Mouse (Mus musculus) CH12.LX (cell line): ENCODE results near the gene Gpm6a. TPM values are rescaled to one million over a fixed set of nuclear protein-coding genes. Genes with fewer than 3 reads are reported as not detected.

Experiments
- DNase-seq: peaks from one replicate; pipeline ENCODE4 v3.0.0-alpha.2; 2013; ENCODE audit errors: extremely low read depth
- H3K27ac ChIP-seq: 2 replicates; pipeline ENCODE4 v1.5.1; 2012; ENCODE audit warnings: low read depth, mild to moderate bottlenecking, control low read depth, moderate library complexity; ENCODE audit not compliant: insufficient read depth
- H3K27me3 ChIP-seq: replicated peaks from 2 replicates; pipeline ENCODE3; 2012; ENCODE audit warnings: inconsistent platforms
- H3K36me3 ChIP-seq, 2 experiments: replicated peaks in 1 of 2; 2 replicates each; pipeline versions ENCODE3 to v1.6.1; 2012; ENCODE audit warnings: inconsistent platforms in 1 of 2, low read length in 1 of 2, mild to moderate bottlenecking in 1 of 2, mixed read lengths in 1 of 2, moderate library complexity in 1 of 2; ENCODE audit not compliant: control insufficient read depth in 1 of 2, insufficient read depth in 1 of 2
- H3K4me1 ChIP-seq, 2 experiments: 2 replicates each; pipeline ENCODE4 v1.6.1; 2012; ENCODE audit warnings: inconsistent platforms in 1 of 2, moderate library complexity in 1 of 2; ENCODE audit not compliant: insufficient read depth in 2 of 2, control insufficient read depth in 1 of 2
- H3K4me2 ChIP-seq: 2 replicates; pipeline ENCODE4 v1.6.1; 2012; ENCODE audit warnings: low read depth, mild to moderate bottlenecking, control low read depth; ENCODE audit not compliant: poor library complexity, insufficient read depth, severe bottlenecking
- H3K4me3 ChIP-seq, 3 experiments: fragments of 150-350 bp in 1 of 3; sonication (generic) in 1 of 3; replicated peaks in 1 of 3; 2 replicates each; pipeline versions ENCODE3 to v1.5.1; 2011 to 2012; ENCODE audit warnings: low read depth in 2 of 3, low read length in 2 of 3, mild to moderate bottlenecking in 2 of 3, moderate library complexity in 2 of 3, control low read depth in 1 of 3, improper control_type of control experiment in 1 of 3, inconsistent platforms in 1 of 3, mixed read lengths in 1 of 3; ENCODE audit not compliant: poor library complexity in 1 of 3
- H3K79me2 ChIP-seq: replicated peaks from 2 replicates; pipeline ENCODE4 v1.6.1; 2012; ENCODE audit warnings: mild to moderate bottlenecking, moderate library complexity; ENCODE audit not compliant: control insufficient read depth, poor library complexity, insufficient read depth, severe bottlenecking; ENCODE audit errors: extremely low read depth
- H3K9ac ChIP-seq: 2 replicates; pipeline ENCODE4 v1.6.1; 2012; ENCODE audit warnings: low read depth, mild to moderate bottlenecking, control low read depth, moderate library complexity; ENCODE audit not compliant: insufficient read depth
- H3K9me3 ChIP-seq: replicated peaks from 2 replicates; pipeline ENCODE3; 2012; ENCODE audit warnings: low read length, inconsistent platforms, mixed read lengths
- CHD2 ChIP-seq: IDR thresholded peaks from 2 replicates; pipeline ENCODE4 v1.6.1; 2011; ENCODE audit warnings: low read length, improper control_type of control experiment
- GABPA ChIP-seq: IDR thresholded peaks from 2 replicates; pipeline ENCODE4 v1.6.1; 2012; ENCODE audit warnings: low read depth, low read length, improper control_type of control experiment, inconsistent platforms; ENCODE audit not compliant: insufficient replicate concordance
- IRF4 ChIP-seq: IDR thresholded peaks from 2 replicates; pipeline ENCODE4 v1.6.1; 2014; ENCODE audit warnings: low read depth, mild to moderate bottlenecking, inconsistent platforms, low read length, improper control_type of control experiment
- JUND ChIP-seq: conservative IDR thresholded peaks from 2 replicates; pipeline ENCODE4 v1.6.1; 2011; ENCODE audit warnings: low read depth, low read length, improper control_type of control experiment
- KAT2A ChIP-seq: IDR thresholded peaks from 2 replicates; pipeline ENCODE4 v1.6.1; 2012; ENCODE audit warnings: low read length, improper control_type of control experiment, inconsistent platforms; ENCODE audit not compliant: insufficient replicate concordance
- MAFK ChIP-seq: IDR thresholded peaks from 2 replicates; pipeline ENCODE4 v1.6.1; 2011; ENCODE audit warnings: low read length, improper control_type of control experiment; ENCODE audit not compliant: insufficient replicate concordance
- MAZ ChIP-seq: IDR thresholded peaks from 2 replicates; pipeline ENCODE4 v1.6.1; 2012; ENCODE audit warnings: low read depth, mild to moderate bottlenecking, inconsistent platforms, low read length, improper control_type of control experiment, moderate library complexity
- MEF2A ChIP-seq: IDR thresholded peaks from 2 replicates; pipeline ENCODE4 v1.6.1; 2014; ENCODE audit warnings: low read depth, mild to moderate bottlenecking, inconsistent platforms, low read length, improper control_type of control experiment, borderline replicate concordance
- MXI1 ChIP-seq: IDR thresholded peaks from 2 replicates; pipeline ENCODE4 v1.6.1; 2011; ENCODE audit warnings: mild to moderate bottlenecking, low read depth, low read length, improper control_type of control experiment
- MYC ChIP-seq: IDR thresholded peaks from 2 replicates; pipeline ENCODE4 v1.6.1; 2011; ENCODE audit warnings: low read depth, mild to moderate bottlenecking, improper control_type of control experiment, low read length
- NRF1 ChIP-seq: IDR thresholded peaks from 2 replicates; pipeline ENCODE4 v1.6.1; 2014; ENCODE audit warnings: low read depth, mild to moderate bottlenecking, inconsistent platforms, low read length, improper control_type of control experiment, moderate library complexity
- PAX5 ChIP-seq: IDR thresholded peaks from 2 replicates; pipeline ENCODE4 v1.6.1; 2012; ENCODE audit warnings: low read length, inconsistent platforms, mixed read lengths
- POLR2A ChIP-seq: IDR thresholded peaks from 2 replicates; pipeline ENCODE4 v1.6.1; 2011; ENCODE audit warnings: low read depth, mild to moderate bottlenecking, improper control_type of control experiment, low read length
- POLR2AphosphoS2 ChIP-seq: IDR thresholded peaks from 2 replicates; pipeline ENCODE4 v1.6.1; 2011; ENCODE audit warnings: low read depth, low read length, improper control_type of control experiment
- RCOR1 ChIP-seq: conservative IDR thresholded peaks from 2 replicates; pipeline ENCODE4 v1.6.1; 2012; ENCODE audit warnings: low read depth, mild to moderate bottlenecking, inconsistent platforms, low read length, improper control_type of control experiment
- SIN3A ChIP-seq: IDR thresholded peaks from 2 replicates; pipeline ENCODE4 v1.6.1; 2012; ENCODE audit warnings: low read length, improper control_type of control experiment, inconsistent platforms
- SMC3 ChIP-seq: IDR thresholded peaks from 2 replicates; pipeline ENCODE4 v1.6.1; 2011; ENCODE audit warnings: low read depth, low read length, improper control_type of control experiment
- UBTF ChIP-seq: IDR thresholded peaks from 2 replicates; pipeline ENCODE4 v1.6.1; 2012; ENCODE audit warnings: low read depth, mild to moderate bottlenecking, inconsistent platforms, low read length, improper control_type of control experiment, moderate library complexity
- USF2 ChIP-seq: conservative IDR thresholded peaks from 2 replicates; pipeline ENCODE4 v1.6.1; 2011; ENCODE audit warnings: low read depth, low read length, improper control_type of control experiment
- dilution Hi-C: fragments of 300-500 bp; cut with MboI; formaldehyde crosslinking; loops from 2 replicates; pipeline ENCODE4 v1.14.3; 2020; ENCODE audit warnings: low sequenced_read_pairs; ENCODE audit not compliant: extremely low pct_unique_long_range_greater_than_20kb, extremely low pct_ligation_motif_present
- in situ Hi-C: fragments of 300-500 bp; cut with MboI; formaldehyde crosslinking; loops from 3 replicates; pipeline ENCODE4 v1.14.3; 2019; ENCODE audit warnings: low sequenced_read_pairs, low pct_ligation_motif_present, low pct_unique_long_range_greater_than_20kb, mixed read lengths
- polyA plus RNA-seq: library from polyadenylated mRNA; unstranded; fragments of >175 nt; gene quantifications from 2 replicates; pipeline ENCODE4 v1.2.1, GENCODE M21; 2012; ENCODE audit warnings: low read depth; ENCODE audit not compliant: insufficient read length
- total RNA-seq, 2 experiments: library from RNA; depleted of rRNA; stranded (reverse); fragments of 300-350 nt in 1 of 2; fragments of >200 nt in 1 of 2; gene quantifications; 2 replicates each; pipeline ENCODE4 v1.2.3; 2012 to 2014

Gpm6a gene
- total and polyA plus RNA-seq, 3 experiments = 5.5 to 20.5 (median 6.4) TPM

DNA sequence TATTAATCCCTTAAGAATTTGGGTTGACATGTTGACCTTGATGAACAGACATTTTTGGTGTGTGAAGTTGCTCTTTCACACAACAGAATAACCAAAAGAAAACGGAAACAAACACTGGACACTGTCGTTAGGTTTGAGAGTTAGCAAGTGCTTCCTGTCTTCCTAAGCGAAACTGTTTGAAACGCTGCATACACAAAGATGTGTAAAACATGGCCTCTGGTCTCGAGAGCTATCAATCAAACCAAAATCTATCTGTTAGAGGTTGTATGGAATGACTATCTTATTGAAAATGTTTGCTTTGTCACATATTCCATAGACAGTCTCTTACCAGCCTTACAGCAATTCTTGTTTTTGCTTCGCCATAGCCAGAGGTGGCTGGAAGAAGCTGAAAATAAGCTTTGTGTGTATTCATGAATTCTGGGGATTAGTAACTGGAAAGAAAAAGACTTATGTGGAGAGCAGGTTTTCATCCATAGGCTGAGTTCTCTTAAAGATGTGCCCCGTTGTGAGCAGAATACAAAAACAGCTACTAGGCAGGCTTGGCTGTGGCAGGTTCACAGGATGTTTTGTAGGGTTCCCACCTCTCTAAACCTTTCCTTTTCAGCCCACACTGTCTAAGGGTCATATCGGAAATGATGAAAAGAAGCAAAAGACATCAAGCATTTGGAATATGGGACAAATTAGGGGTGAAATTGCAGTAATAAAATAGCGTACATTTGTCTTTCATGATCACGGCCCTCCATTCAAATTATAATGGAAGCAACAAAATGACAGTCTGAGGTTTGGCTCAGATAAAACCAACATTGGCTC, 71.4 kb downstream of the Gpm6a start:
- Histone ChIP-seq H3K36me3 (no peaks in the 10 kb centered on the region), H3K79me2 (no peaks in the 10 kb centered on the region), H3K4me3 (no peak overlapping the region), H3K9ac (no peak overlapping the region), H3K27ac (no peak overlapping the region), H3K4me1 (peaks cover 0 to 12% of the 10 kb centered on the region in 2 experiments; a peak in 2 of 4 replicates), H3K9me3 (no peaks in the 10 kb centered on the region), H3K27me3 (no peaks in the 10 kb centered on the region)
- dilution Hi-C loops (no loop called here), in situ Hi-C loops (no loop called here)
- no peak for DNase-seq
- no peak for TF ChIP-seq JUND
- TF ChIP-seq CHD2 = no peak
- no peak for TF ChIP-seq MYC
- no peak for TF ChIP-seq POLR2A
- no peak for TF ChIP-seq PAX5
- no peak for TF ChIP-seq USF2
- no peak for TF ChIP-seq IRF4
- TF ChIP-seq MAZ = no peak
- TF ChIP-seq NRF1 = no peak
- TF ChIP-seq MEF2A = no peak
- no peak for TF ChIP-seq UBTF
- TF ChIP-seq GABPA = no peak
- TF ChIP-seq, all 38 proteins: peak for 0
- H3K4me2 ChIP-seq = no peak overlapping the region

DNA sequence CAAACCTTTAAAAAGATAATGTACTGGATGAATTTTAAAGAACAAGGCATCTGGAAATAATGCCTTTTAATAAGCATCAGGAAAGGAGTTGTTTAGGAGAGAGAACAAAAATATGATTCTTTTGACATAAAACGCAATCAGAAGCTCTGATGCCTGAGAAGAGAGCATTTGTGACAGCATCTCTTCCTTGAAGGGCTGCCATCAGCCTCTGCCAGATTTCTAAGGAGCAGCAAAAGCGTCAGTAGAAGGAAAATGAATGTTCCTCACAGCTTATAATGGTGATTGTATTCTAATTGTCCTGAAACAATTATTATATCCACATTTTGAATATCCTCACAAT, 72.0 kb downstream of the Gpm6a start:
- dilution Hi-C loops = no loop called here
- no peaks in the 10 kb centered on the region for H3K9me3 ChIP-seq

More for the DNA sequence above, 72.0 kb downstream of the Gpm6a start:
- Histone ChIP-seq H3K4me3 (no peak overlapping the region), H3K4me2 (no peak overlapping the region), H3K27ac (no peak overlapping the region), H3K9ac (no peak overlapping the region), H3K27me3 (no peaks in the 10 kb centered on the region), H3K79me2 (no peaks in the 10 kb centered on the region), H3K4me1 (peaks cover 0 to 12% of the 10 kb centered on the region in 2 experiments; a peak in 2 of 4 replicates), H3K36me3 (no peaks in the 10 kb centered on the region)
- in situ Hi-C loops = no loop called here
- TF ChIP-seq SMC3 (no peak), RCOR1 (no peak), MEF2A (no peak), SIN3A (no peak), UBTF (no peak), CHD2 (no peak), POLR2AphosphoS2 (no peak), MXI1 (no peak), MAFK (no peak), POLR2A (no peak), KAT2A (no peak)
- no peak for DNase-seq
